Mouse (Mus musculus): Measurements from ENCODE around the gene Bag3.

GRCm38 (mm10) chr7:128529574-128530051 is 6.2 kb downstream of the Bag3 start:
- no peak for TF ChIP-seq CTCF (IDR thresholded peaks at IDR 0.05; ENCODE audit: extremely low read depth, insufficient read depth, low read length)
- TF ChIP-seq POLR2A (IDR thresholded peaks at IDR 0.05; ENCODE audit: extremely low read depth, insufficient read depth, low read length), result no peak
